Mouse (Mus musculus): ENCODE data around the gene Olfr632. TPM values are rescaled to one million over a fixed set of nuclear protein-coding genes. Genes with fewer than 3 reads are reported as not detected.

Olfr632 gene
- total and polyA plus RNA-seq, 3 experiments: not detected

- dilution Hi-C loops (cut with MboI; ENCODE audit: extremely low pct_ligation_motif_present, extremely low pct_unique_long_range_greater_than_20kb, low sequenced_read_pairs) (no loop called here), in situ Hi-C loops (cut with MboI; ENCODE audit: low pct_ligation_motif_present, low pct_unique_long_range_greater_than_20kb, low sequenced_read_pairs) (no loop called here)
- H3K27ac ChIP-seq (ENCODE audit: insufficient read depth, low read depth): no peak overlapping the region
Observed at GRCm38 (mm10) chr7:103971782-103972181, 37.6 kb downstream of the Olfr632 start.

More at GRCm38 (mm10) chr7:103971782-103972181, 37.6 kb downstream of the Olfr632 start:
- H3K36me3 ChIP-seq (replicated peaks in 1 of 2; ENCODE audit: control insufficient read depth in 1 of 2, insufficient read depth in 1 of 2, low read length in 1 of 2): no peaks in the 10 kb centered on the region
- TF ChIP-seq USF1 (IDR thresholded peaks at IDR 0.05; ENCODE audit: low read depth, low read length) (no peak), KAT2A (IDR thresholded peaks at IDR 0.05; ENCODE audit: insufficient replicate concordance, low read length) (no peak), UBTF (IDR thresholded peaks at IDR 0.05; ENCODE audit: low read depth, low read length) (no peak), NELFE (IDR thresholded peaks at IDR 0.05; ENCODE audit: low read depth, low read length) (no peak), MAZ (IDR thresholded peaks at IDR 0.05; ENCODE audit: low read depth, low read length) (no peak), POLR2AphosphoS2 (IDR thresholded peaks at IDR 0.05; ENCODE audit: low read depth, low read length) (no peak), CHD2 (IDR thresholded peaks at IDR 0.05; ENCODE audit: low read length) (no peak), CHD1 (IDR thresholded peaks at IDR 0.05; ENCODE audit: low read depth, low read length) (no peak), HCFC1 (IDR thresholded peaks at IDR 0.05; ENCODE audit: low read depth, low read length) (no peak), E2F4 (IDR thresholded peaks at IDR 0.05; ENCODE audit: insufficient replicate concordance, low read depth, low read length) (no peak), EP300 (IDR thresholded peaks at IDR 0.05; ENCODE audit: low read length) (no peak)
- H3K4me3 ChIP-seq (replicated peaks in 1 of 3; ENCODE audit: low read depth in 2 of 3, low read length in 2 of 3, poor library complexity in 1 of 3): no peak overlapping the region
- H3K79me2 ChIP-seq (replicated peaks; ENCODE audit: control insufficient read depth, extremely low read depth, insufficient read depth, poor library complexity, severe bottlenecking): no peaks in the 10 kb centered on the region
- peaks cover 4% of the 10 kb centered on the region for H3K27me3 ChIP-seq (replicated peaks)
- no peaks in the 10 kb centered on the region for H3K9me3 ChIP-seq (replicated peaks; ENCODE audit: low read length)
- DNase-seq (ENCODE audit: extremely low read depth): no peak
- no peak overlapping the region for H3K9ac ChIP-seq (ENCODE audit: insufficient read depth, low read depth)
- H3K4me2 ChIP-seq (ENCODE audit: insufficient read depth, low read depth, poor library complexity, severe bottlenecking): no peak overlapping the region
- no peaks in the 10 kb centered on the region for H3K4me1 ChIP-seq (ENCODE audit: control insufficient read depth in 1 of 2, insufficient read depth in 2 of 2)

Other genes starting within 250 kb of the Olfr632 start
Only the 20 nearest of the 33 such genes appear.
- not detected in 2 replicates for gene Olfr67, start 142.5 kb upstream of the Olfr632 start, total RNA-seq (2012; rRNA removed)
- gene Olfr67, start 142.5 kb upstream of the Olfr632 start, total RNA-seq (2014; rRNA removed): not detected in 2 replicates
- not detected in 2 replicates for gene Olfr67, start 142.5 kb upstream of the Olfr632 start, polyA plus RNA-seq (2012; ENCODE audit: insufficient read length, low read depth)
- 0.42 TPM in 1 of 2 replicates, not detected in the other for gene Hbb-bt, start 120.4 kb upstream of the Olfr632 start, total RNA-seq (2012; rRNA removed)
- gene Hbb-bt, start 120.4 kb upstream of the Olfr632 start, total RNA-seq (2014; rRNA removed): 5.6 and 6.0 TPM in 2 replicates
- gene Hbb-bt, start 120.4 kb upstream of the Olfr632 start, polyA plus RNA-seq (2012; ENCODE audit: insufficient read length, low read depth): 4.3 and 4.6 TPM in 2 replicates
- 0.80 TPM in 1 of 2 replicates, not detected in the other for gene Hbb-bs, start 106.3 kb upstream of the Olfr632 start, total RNA-seq (2012; rRNA removed)
- not detected in 2 replicates for gene Hbb-bs, start 106.3 kb upstream of the Olfr632 start, total RNA-seq (2014; rRNA removed)
- gene Hbb-bs, start 106.3 kb upstream of the Olfr632 start, polyA plus RNA-seq (2012; ENCODE audit: insufficient read length, low read depth): 5.5 and 5.7 TPM in 2 replicates
- not detected in 2 replicates for gene Hbb-bh2, start 93.8 kb upstream of the Olfr632 start, total RNA-seq (2012; rRNA removed)
- not detected in 2 replicates for gene Hbb-bh2, start 93.8 kb upstream of the Olfr632 start, total RNA-seq (2014; rRNA removed)
- gene Hbb-bh2, start 93.8 kb upstream of the Olfr632 start, polyA plus RNA-seq (2012; ENCODE audit: insufficient read length, low read depth): not detected in 2 replicates
- not detected in 2 replicates for gene Hbb-bh1, start 91.2 kb upstream of the Olfr632 start, total RNA-seq (2012; rRNA removed)
- 0.95 TPM in 1 of 2 replicates, not detected in the other for gene Hbb-bh1, start 91.2 kb upstream of the Olfr632 start, total RNA-seq (2014; rRNA removed)
- gene Hbb-bh1, start 91.2 kb upstream of the Olfr632 start, polyA plus RNA-seq (2012; ENCODE audit: insufficient read length, low read depth): not detected in 2 replicates
- gene Hbb-y, start 81.1 kb upstream of the Olfr632 start, total RNA-seq (2012; rRNA removed): not detected in 2 replicates
- gene Hbb-y, start 81.1 kb upstream of the Olfr632 start, total RNA-seq (2014; rRNA removed): not detected in 2 replicates
- gene Hbb-y, start 81.1 kb upstream of the Olfr632 start, polyA plus RNA-seq (2012; ENCODE audit: insufficient read length, low read depth): not detected in 2 replicates
- not detected in 2 replicates for gene Olfr66, start 48.1 kb upstream of the Olfr632 start, total RNA-seq (2012; rRNA removed)
- not detected in 2 replicates for gene Olfr66, start 48.1 kb upstream of the Olfr632 start, total RNA-seq (2014; rRNA removed)
- not detected in 2 replicates for gene Olfr66, start 48.1 kb upstream of the Olfr632 start, polyA plus RNA-seq (2012; ENCODE audit: insufficient read length, low read depth)
- gene Olfr64, start 39.9 kb upstream of the Olfr632 start, total RNA-seq (2012; rRNA removed): not detected in 2 replicates
- gene Olfr64, start 39.9 kb upstream of the Olfr632 start, total RNA-seq (2014; rRNA removed): not detected in 2 replicates
- not detected in 2 replicates for gene Olfr64, start 39.9 kb upstream of the Olfr632 start, polyA plus RNA-seq (2012; ENCODE audit: insufficient read length, low read depth)
- gene Olfr65, start 30.9 kb upstream of the Olfr632 start, total RNA-seq (2012; rRNA removed): not detected in 2 replicates
- not detected in 2 replicates for gene Olfr65, start 30.9 kb upstream of the Olfr632 start, total RNA-seq (2014; rRNA removed)
- gene Olfr65, start 30.9 kb upstream of the Olfr632 start, polyA plus RNA-seq (2012; ENCODE audit: insufficient read length, low read depth): not detected in 2 replicates
- not detected in 2 replicates for gene Olfr631, start 5.5 kb upstream of the Olfr632 start, total RNA-seq (2012; rRNA removed)
- not detected in 2 replicates for gene Olfr631, start 5.5 kb upstream of the Olfr632 start, total RNA-seq (2014; rRNA removed)
- gene Olfr631, start 5.5 kb upstream of the Olfr632 start, polyA plus RNA-seq (2012; ENCODE audit: insufficient read length, low read depth): not detected in 2 replicates
- gene Olfr633, start 10.1 kb downstream of the Olfr632 start, total RNA-seq (2012; rRNA removed): not detected in 2 replicates
- not detected in 2 replicates for gene Olfr633, start 10.1 kb downstream of the Olfr632 start, total RNA-seq (2014; rRNA removed)
- not detected in 2 replicates for gene Olfr633, start 10.1 kb downstream of the Olfr632 start, polyA plus RNA-seq (2012; ENCODE audit: insufficient read length, low read depth)
- not detected in 2 replicates for gene Olfr635, start 36.8 kb downstream of the Olfr632 start, total RNA-seq (2012; rRNA removed)
- gene Olfr635, start 36.8 kb downstream of the Olfr632 start, total RNA-seq (2014; rRNA removed): not detected in 2 replicates
- 0.03 TPM in 1 of 2 replicates, not detected in the other for gene Olfr635, start 36.8 kb downstream of the Olfr632 start, polyA plus RNA-seq (2012; ENCODE audit: insufficient read length, low read depth)
- gene Olfr638, start 64.4 kb downstream of the Olfr632 start, total RNA-seq (2012; rRNA removed): not detected in 2 replicates
- gene Olfr638, start 64.4 kb downstream of the Olfr632 start, total RNA-seq (2014; rRNA removed): not detected in 2 replicates
- not detected in 2 replicates for gene Olfr638, start 64.4 kb downstream of the Olfr632 start, polyA plus RNA-seq (2012; ENCODE audit: insufficient read length, low read depth)
- not detected in 2 replicates for gene Olfr639, start 83.0 kb downstream of the Olfr632 start, total RNA-seq (2012; rRNA removed)
- gene Olfr639, start 83.0 kb downstream of the Olfr632 start, total RNA-seq (2014; rRNA removed): not detected in 2 replicates
- not detected in 2 replicates for gene Olfr639, start 83.0 kb downstream of the Olfr632 start, polyA plus RNA-seq (2012; ENCODE audit: insufficient read length, low read depth)
- gene Olfr640, start 91.2 kb downstream of the Olfr632 start, total RNA-seq (2012; rRNA removed): not detected in 2 replicates
- gene Olfr640, start 91.2 kb downstream of the Olfr632 start, total RNA-seq (2014; rRNA removed): not detected in 2 replicates
- not detected in 2 replicates for gene Olfr640, start 91.2 kb downstream of the Olfr632 start, polyA plus RNA-seq (2012; ENCODE audit: insufficient read length, low read depth)
- not detected in 2 replicates for gene Olfr641, start 101.1 kb downstream of the Olfr632 start, total RNA-seq (2012; rRNA removed)
- not detected in 2 replicates for gene Olfr641, start 101.1 kb downstream of the Olfr632 start, total RNA-seq (2014; rRNA removed)
- not detected in 2 replicates for gene Olfr641, start 101.1 kb downstream of the Olfr632 start, polyA plus RNA-seq (2012; ENCODE audit: insufficient read length, low read depth)
- gene Olfr642, start 118.3 kb downstream of the Olfr632 start, total RNA-seq (2012; rRNA removed): not detected in 2 replicates
- not detected in 2 replicates for gene Olfr642, start 118.3 kb downstream of the Olfr632 start, total RNA-seq (2014; rRNA removed)
- not detected in 2 replicates for gene Olfr642, start 118.3 kb downstream of the Olfr632 start, polyA plus RNA-seq (2012; ENCODE audit: insufficient read length, low read depth)
- not detected in 2 replicates for gene 4930516K23Rik, start 127.1 kb downstream of the Olfr632 start, total RNA-seq (2012; rRNA removed)
- gene 4930516K23Rik, start 127.1 kb downstream of the Olfr632 start, total RNA-seq (2014; rRNA removed): not detected in 2 replicates
- gene 4930516K23Rik, start 127.1 kb downstream of the Olfr632 start, polyA plus RNA-seq (2012; ENCODE audit: insufficient read length, low read depth): 0.04 TPM in 1 of 2 replicates, not detected in the other
- not detected in 2 replicates for gene Olfr644, start 137.5 kb downstream of the Olfr632 start, total RNA-seq (2012; rRNA removed)
- gene Olfr644, start 137.5 kb downstream of the Olfr632 start, total RNA-seq (2014; rRNA removed): not detected in 2 replicates
- not detected in 2 replicates for gene Olfr644, start 137.5 kb downstream of the Olfr632 start, polyA plus RNA-seq (2012; ENCODE audit: insufficient read length, low read depth)
- not detected in 2 replicates for gene Olfr645, start 151.1 kb downstream of the Olfr632 start, total RNA-seq (2012; rRNA removed)
- not detected in 2 replicates for gene Olfr645, start 151.1 kb downstream of the Olfr632 start, total RNA-seq (2014; rRNA removed)
- gene Olfr645, start 151.1 kb downstream of the Olfr632 start, polyA plus RNA-seq (2012; ENCODE audit: insufficient read length, low read depth): not detected in 2 replicates